Mouse (Mus musculus) limb, embryonic 10.5 days (tissue): ENCODE results near the gene Wasl. TPM values are rescaled to one million over a fixed set of nuclear protein-coding genes. Genes with fewer than 3 reads are reported as not detected.

Experiments used
- DNase-seq: peaks from one replicate; pipeline ENCODE4 v3.0.0-alpha.2; 2017; ENCODE audit warnings: low spot score
- H3K27ac ChIP-seq: fragments of 300-500 bp; sonication (generic); 2 replicates; pipeline ENCODE4 v1.5.1; 2016; ENCODE audit warnings: mild to moderate bottlenecking
- H3K27me3 ChIP-seq: fragments of 300-500 bp; sonication (generic); 2 replicates; pipeline ENCODE4 v1.6.1; 2016; ENCODE audit warnings: low read depth, mild to moderate bottlenecking; ENCODE audit not compliant: poor library complexity, severe bottlenecking
- H3K36me3 ChIP-seq: fragments of 300-500 bp; sonication (generic); 2 replicates; pipeline ENCODE4 v1.6.1; 2016; ENCODE audit warnings: mild to moderate bottlenecking, moderate library complexity
- H3K4me1 ChIP-seq: fragments of 300-500 bp; sonication (generic); 2 replicates; pipeline ENCODE4 v1.6.1; 2016
- H3K4me3 ChIP-seq: fragments of 300-500 bp; sonication (generic); 2 replicates; pipeline ENCODE4 v1.5.1; 2016; ENCODE audit warnings: mild to moderate bottlenecking, moderate library complexity
- H3K9me3 ChIP-seq: fragments of 300-500 bp; sonication (generic); replicated peaks from 2 replicates; pipeline ENCODE4 v1.6.1; 2016; ENCODE audit warnings: mild to moderate bottlenecking
- WGBS: fragments of 180-500 bp; shearing (Covaris S2); methylation state at CpG from one replicate; pipeline ENCODE4 v1.1.7; 2016; 5-methylcytosine and 5-hydroxymethylcytosine counted together
- polyA plus RNA-seq: library from polyadenylated mRNA; unstranded; fragments of >200 nt; fragmentation: Nextera tagmentation; extraction: Ambion mirVana; gene quantifications from 2 replicates; pipeline ENCODE4 v1.2.1, GENCODE M21; 2016

Gene Wasl
- polyA plus RNA-seq, 1 experiment from 2014 or later: 59.0 TPM

GRCm38 (mm10) chr6:24591525-24592218 lies 73.1 kb downstream of the Wasl start:
- H3K4me3 ChIP-seq: no peak overlapping the region
- H3K27me3 ChIP-seq: no peaks in the 10 kb centered on the region
- DNase-seq: no peak
- no peaks in the 10 kb centered on the region for H3K9me3 ChIP-seq
- no peaks in the 10 kb centered on the region for H3K36me3 ChIP-seq
- H3K27ac ChIP-seq: no peak overlapping the region
- no peaks in the 10 kb centered on the region for H3K4me1 ChIP-seq
- WGBS: 58% methylated on average over 10 of the region's 10 CpGs

DNA sequence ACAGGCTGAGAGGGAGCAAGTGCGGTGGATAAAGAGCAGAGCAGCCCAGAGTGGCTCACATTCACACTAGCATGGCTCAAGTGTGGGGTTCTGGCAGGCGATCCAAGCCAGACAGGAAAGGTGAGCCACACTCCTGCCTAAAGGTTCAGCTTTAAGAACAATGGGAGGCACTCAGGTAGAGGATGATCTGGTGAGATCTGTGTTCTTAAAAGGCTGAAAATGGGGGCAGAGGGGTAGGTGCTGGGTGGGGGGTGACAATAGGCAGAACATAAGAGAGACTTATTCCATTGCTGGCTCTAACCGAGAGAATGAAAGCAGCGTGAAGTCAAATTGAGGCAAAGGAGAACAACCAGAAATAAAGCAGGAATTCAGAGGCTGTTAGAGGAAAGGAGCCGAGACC lies 74.5 kb downstream of the Wasl start:
- H3K27ac ChIP-seq: no peak overlapping the region

DNA sequence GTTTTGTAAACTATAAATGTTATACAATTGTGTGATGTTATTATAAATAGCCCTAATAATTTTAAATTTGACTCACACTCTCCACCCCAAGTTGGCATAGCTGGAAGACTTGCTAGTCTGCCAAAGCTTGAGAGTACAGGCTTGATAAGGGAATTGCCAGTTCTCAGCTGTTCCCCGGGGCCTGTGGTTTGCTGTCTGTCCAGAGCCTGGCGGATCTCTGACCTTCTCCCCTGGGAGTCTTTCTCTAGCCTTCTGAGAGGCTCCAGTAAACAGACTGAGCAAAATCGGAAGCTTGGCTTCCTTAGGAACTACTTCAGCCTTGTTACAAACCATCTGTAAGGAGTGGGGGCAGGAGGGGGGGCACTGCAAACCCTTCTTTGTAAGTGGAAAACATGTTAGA lies 77.9 kb downstream of the Wasl start:
- no peak for DNase-seq
- peaks cover 5% of the 10 kb centered on the region; the same call in 1 of the 2 replicates for H3K4me1 ChIP-seq
- 68% methylated on average over 3 of the region's 3 CpGs for WGBS
- no peak overlapping the region for H3K27ac ChIP-seq
- no peaks in the 10 kb centered on the region for H3K9me3 ChIP-seq
- H3K27me3 ChIP-seq: no peaks in the 10 kb centered on the region
- H3K4me3 ChIP-seq: no peak overlapping the region
- H3K36me3 ChIP-seq: no peaks in the 10 kb centered on the region

More for the DNA sequence above, 74.5 kb downstream of the Wasl start:
- no peak for DNase-seq
- WGBS: 85% methylated on average over 5 of the region's 5 CpGs
- Histone ChIP-seq H3K4me1 (peaks cover 5% of the 10 kb centered on the region; the same call in 1 of the 2 replicates), H3K9me3 (no peaks in the 10 kb centered on the region), H3K36me3 (no peaks in the 10 kb centered on the region), H3K27me3 (no peaks in the 10 kb centered on the region), H3K4me3 (no peak overlapping the region)

DNA sequence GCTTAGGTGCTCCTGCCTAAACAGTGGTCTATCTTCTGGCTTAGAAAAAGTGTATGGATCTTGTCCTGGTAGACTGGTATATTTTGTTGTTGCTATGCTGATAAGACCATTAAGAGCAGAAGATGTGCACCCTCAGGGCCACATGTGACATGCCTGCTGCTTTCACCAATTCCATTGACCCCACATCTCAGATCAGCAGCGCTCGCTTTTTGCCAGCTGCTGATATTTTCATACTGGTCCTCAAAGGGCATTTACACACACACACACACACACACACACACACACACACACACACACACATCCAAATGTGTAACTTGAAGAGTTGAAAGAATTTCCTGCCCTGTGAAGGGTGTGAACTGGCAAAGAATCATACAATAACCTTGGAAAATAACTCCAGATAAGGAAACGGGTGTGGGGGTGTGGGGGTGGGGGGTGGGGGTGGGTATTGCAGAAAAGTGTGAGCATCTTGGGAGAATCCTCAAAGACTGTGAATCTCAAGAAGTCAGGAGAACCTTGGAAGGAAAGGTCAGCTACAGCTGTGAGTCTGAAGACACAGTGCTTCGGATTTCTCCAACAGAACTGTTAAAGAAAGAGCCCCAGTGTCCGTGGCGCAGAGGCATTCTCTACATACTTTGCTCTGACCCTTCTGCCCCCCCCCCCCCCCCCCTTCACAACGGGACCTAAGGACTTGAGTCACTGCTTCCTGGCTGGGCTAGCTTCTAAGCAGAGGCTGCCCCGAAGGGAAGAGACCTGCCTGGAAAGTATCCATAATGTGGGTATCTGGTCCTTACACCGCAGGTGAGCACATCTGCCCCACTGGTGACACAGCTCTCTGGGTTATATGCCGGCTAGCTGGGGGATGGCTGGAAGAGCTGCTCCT lies 79.1 kb downstream of the Wasl start:
- H3K27me3 ChIP-seq: no peaks in the 10 kb centered on the region
- H3K27ac ChIP-seq: no peak overlapping the region
- no peaks in the 10 kb centered on the region for H3K36me3 ChIP-seq
- no peaks in the 10 kb centered on the region for H3K9me3 ChIP-seq
- H3K4me3 ChIP-seq: no peak overlapping the region
- no peak for DNase-seq
- WGBS: 68% methylated on average over 10 of the region's 10 CpGs
- H3K4me1 ChIP-seq: peaks cover 5% of the 10 kb centered on the region; the same call in 1 of the 2 replicates

DNA sequence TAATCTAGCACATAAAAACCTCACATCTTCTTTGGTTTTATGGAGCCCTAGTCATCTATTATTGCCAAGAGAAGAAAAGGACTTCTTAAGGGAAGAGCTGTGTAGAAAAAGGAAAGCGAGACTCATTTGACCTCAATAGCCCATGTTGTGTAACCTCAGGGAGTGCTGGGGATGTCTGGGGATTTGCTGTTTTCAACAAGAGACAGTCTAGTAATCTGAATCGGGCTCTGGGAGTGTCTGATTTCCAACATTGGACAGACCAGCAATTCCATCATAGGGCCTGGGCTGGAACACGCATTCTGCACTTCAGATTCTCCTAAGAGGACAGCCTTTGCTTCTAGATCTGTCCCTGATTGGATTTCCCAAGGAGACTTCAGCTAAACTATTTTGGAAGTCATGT lies 81.4 kb downstream of the Wasl start:
- Histone ChIP-seq H3K4me3 (no peak overlapping the region), H3K27ac (no peak overlapping the region), H3K9me3 (no peaks in the 10 kb centered on the region), H3K27me3 (no peaks in the 10 kb centered on the region), H3K36me3 (no peaks in the 10 kb centered on the region), H3K4me1 (peaks cover 5% of the 10 kb centered on the region; the same call in 1 of the 2 replicates)
- WGBS: 87% methylated on average over 3 of the region's 3 CpGs
- no peak for DNase-seq

- H3K36me3 ChIP-seq: no peaks in the 10 kb centered on the region
- H3K27ac ChIP-seq: no peak overlapping the region
- H3K27me3 ChIP-seq: no peaks in the 10 kb centered on the region
- no peak overlapping the region for H3K4me3 ChIP-seq
- DNase-seq: no peak
- no peaks in the 10 kb centered on the region for H3K4me1 ChIP-seq
- H3K9me3 ChIP-seq: no peaks in the 10 kb centered on the region
Measured at GRCm38 (mm10) chr6:24573319-24573718, 91.5 kb downstream of the Wasl start.

- 93% methylated on average over 14 of the region's 14 CpGs for WGBS
- no peaks in the 10 kb centered on the region for H3K27me3 ChIP-seq
- no peaks in the 10 kb centered on the region for H3K36me3 ChIP-seq
- H3K4me3 ChIP-seq: no peak overlapping the region
- no peaks in the 10 kb centered on the region for H3K9me3 ChIP-seq
- DNase-seq: no peak
- H3K4me1 ChIP-seq: no peaks in the 10 kb centered on the region
- H3K27ac ChIP-seq: no peak overlapping the region
Measured at GRCm38 (mm10) chr6:24572431-24572830, 92.4 kb downstream of the Wasl start.

DNA sequence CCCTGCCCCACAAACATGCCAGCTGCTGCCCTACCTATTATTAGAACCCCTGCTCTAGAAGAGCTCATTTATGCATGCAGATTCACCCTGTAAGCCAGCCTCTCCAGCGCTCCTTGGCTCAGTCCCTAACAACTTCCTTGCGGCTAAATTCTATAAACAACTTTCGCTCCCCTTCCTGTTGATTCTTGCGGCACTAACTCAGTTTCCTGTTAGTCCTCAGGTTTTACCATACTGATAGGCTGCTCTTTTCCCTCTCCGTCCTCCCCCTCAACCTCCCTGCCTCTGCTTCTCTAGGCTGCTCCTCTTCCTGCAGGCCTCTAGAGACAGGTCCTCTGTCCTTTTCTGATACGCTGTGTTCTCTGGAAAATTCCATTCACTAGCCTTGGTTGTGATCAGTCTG lies 93.7 kb downstream of the Wasl start:
- Histone ChIP-seq H3K4me1 (no peaks in the 10 kb centered on the region), H3K9me3 (no peaks in the 10 kb centered on the region), H3K4me3 (no peak overlapping the region), H3K27ac (no peak overlapping the region), H3K27me3 (no peaks in the 10 kb centered on the region), H3K36me3 (no peaks in the 10 kb centered on the region)
- 85% methylated on average over 6 of the region's 6 CpGs for WGBS
- no peak for DNase-seq

DNA sequence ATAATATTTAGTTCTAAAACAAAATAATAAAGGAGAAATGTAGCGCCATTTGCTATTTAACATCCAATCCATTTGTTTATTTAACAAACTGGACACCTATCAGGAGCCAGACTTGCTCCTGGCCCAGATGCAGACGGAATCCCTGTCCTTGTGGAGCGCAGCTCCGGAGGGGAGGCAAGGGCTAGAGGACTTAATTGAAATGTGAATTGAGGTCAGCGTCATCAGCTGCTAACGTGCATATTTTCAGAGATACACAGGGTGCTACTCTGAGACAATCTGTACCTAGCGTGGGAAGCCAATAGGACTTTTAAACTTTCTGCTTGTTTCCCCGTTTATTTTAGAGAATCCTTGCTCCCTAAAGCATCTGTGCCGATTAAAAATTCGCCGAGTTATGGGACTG lies 94.5 kb downstream of the Wasl start:
- H3K27ac ChIP-seq: no peak overlapping the region
- no peak for DNase-seq
- H3K9me3 ChIP-seq: no peaks in the 10 kb centered on the region
- no peak overlapping the region for H3K4me3 ChIP-seq
- H3K36me3 ChIP-seq: no peaks in the 10 kb centered on the region
- no peaks in the 10 kb centered on the region for H3K27me3 ChIP-seq
- no peaks in the 10 kb centered on the region for H3K4me1 ChIP-seq
- 82% methylated on average over 11 of the region's 11 CpGs for WGBS

DNA sequence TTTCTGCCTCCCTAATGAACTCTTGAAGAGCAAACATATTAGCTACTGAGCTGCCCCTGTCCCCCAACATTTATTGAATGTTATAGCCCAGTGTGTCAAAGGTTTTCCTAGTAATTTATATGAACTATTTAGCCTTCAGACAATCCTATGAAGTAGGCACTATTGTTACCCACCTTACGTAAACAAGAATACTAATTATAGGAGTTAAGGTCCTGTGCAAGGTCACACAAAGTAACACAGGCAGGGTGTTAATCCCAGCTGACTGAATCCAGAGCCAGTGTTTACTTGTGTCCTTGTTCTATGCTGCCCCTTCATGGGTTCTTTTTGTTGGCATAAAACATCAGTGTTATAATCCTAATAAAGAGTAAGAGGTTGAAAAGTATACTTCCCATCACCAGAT lies 95.1 kb downstream of the Wasl start:
- Histone ChIP-seq H3K27ac (no peak overlapping the region), H3K36me3 (no peaks in the 10 kb centered on the region), H3K4me3 (no peak overlapping the region), H3K4me1 (no peaks in the 10 kb centered on the region), H3K27me3 (no peaks in the 10 kb centered on the region), H3K9me3 (no peaks in the 10 kb centered on the region)
- WGBS: 85% methylated on average over 1 of the region's 1 CpGs
- no peak for DNase-seq

DNA sequence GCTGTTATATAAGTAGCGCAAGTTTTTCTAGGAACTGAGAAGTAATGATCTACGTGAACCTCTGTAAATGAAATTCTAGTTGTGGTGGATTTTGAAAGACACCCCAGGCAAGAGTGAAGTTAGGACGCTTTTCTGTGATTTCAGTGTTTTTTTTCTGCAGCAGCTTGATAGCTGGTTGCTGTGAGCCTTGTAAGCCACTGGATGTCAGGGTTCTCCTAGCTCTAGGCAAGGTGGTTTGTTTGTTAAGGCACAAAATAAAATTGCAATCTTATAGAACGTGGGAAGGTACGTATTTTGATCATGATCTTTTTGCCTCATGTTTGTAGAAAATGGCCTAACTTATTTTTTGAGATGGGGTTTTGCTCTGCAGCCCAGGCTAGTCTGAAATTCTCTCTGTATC lies 95.8 kb downstream of the Wasl start:
- Histone ChIP-seq H3K9me3 (no peaks in the 10 kb centered on the region), H3K4me1 (no peaks in the 10 kb centered on the region), H3K27me3 (no peaks in the 10 kb centered on the region), H3K4me3 (no peak overlapping the region), H3K27ac (no peak overlapping the region), H3K36me3 (no peaks in the 10 kb centered on the region)
- WGBS: 86% methylated on average over 5 of the region's 5 CpGs
- no peak for DNase-seq

DNA sequence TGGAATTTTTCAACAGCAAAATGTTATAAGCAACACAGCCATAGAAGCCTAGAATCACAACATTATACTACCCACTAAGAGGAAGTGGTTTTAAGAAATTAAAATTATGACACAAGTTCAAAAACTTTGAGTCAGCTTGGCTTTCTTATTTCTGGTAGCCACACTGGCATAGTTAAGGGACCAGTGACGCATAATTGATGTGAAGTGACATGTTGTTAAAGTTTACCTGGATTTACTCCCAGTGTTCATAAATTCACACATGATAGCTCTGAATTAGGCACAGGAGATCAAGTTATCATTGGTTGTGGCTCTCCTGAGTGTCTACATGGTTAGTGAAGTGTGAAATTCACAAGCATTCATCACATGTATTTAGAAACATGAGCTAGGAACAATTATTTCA lies 99.9 kb downstream of the Wasl start:
- H3K4me3 ChIP-seq: no peak overlapping the region
- no peak overlapping the region for H3K27ac ChIP-seq
- no peaks in the 10 kb centered on the region for H3K36me3 ChIP-seq
- no peak for DNase-seq
- H3K27me3 ChIP-seq: no peaks in the 10 kb centered on the region
- WGBS: 94% methylated on average over 1 of the region's 1 CpGs
- no peaks in the 10 kb centered on the region for H3K4me1 ChIP-seq
- H3K9me3 ChIP-seq: no peaks in the 10 kb centered on the region

GRCm38 (mm10) chr6:24564081-24564480 lies 100.7 kb downstream of the Wasl start:
- DNase-seq: no peak
- H3K4me1 ChIP-seq: no peaks in the 10 kb centered on the region
- 86% methylated on average over 9 of the region's 9 CpGs for WGBS
- H3K27ac ChIP-seq: no peak overlapping the region
- no peaks in the 10 kb centered on the region for H3K27me3 ChIP-seq
- no peaks in the 10 kb centered on the region for H3K36me3 ChIP-seq
- H3K9me3 ChIP-seq: no peaks in the 10 kb centered on the region
- no peak overlapping the region for H3K4me3 ChIP-seq
